Mouse (Mus musculus) hindbrain, embryonic 11.5 days (tissue): ENCODE measurements around the gene Gba. TPM values are rescaled to one million over a fixed set of nuclear protein-coding genes. Genes with fewer than 3 reads are reported as not detected.
A peak's percentile ranks its signal among the peaks of the same experiment; 100 is the strongest.

Source experiments
- ATAC-seq: fragments of 200-750 bp; cut with Nextera tagmentation; 2 replicates; pipeline ENCODE4 v1.8.0; 2017; ENCODE audit warnings: mild to moderate bottlenecking, moderate TSS enrichment, moderate library complexity; ENCODE audit not compliant: low FRiP score
- DNase-seq: peaks from one replicate; pipeline ENCODE4 v3.0.0-alpha.2; 2015; ENCODE audit warnings: low spot score
- H3K27ac ChIP-seq: fragments of 300-500 bp; sonication (generic); 2 replicates; pipeline ENCODE4 v1.5.1; 2014; ENCODE audit warnings: mild to moderate bottlenecking, low read depth, low read length
- H3K27me3 ChIP-seq: fragments of 300-500 bp; sonication (generic); 2 replicates; pipeline ENCODE4 v1.6.1; 2014; ENCODE audit warnings: mild to moderate bottlenecking, low read length, moderate library complexity, mixed read lengths; ENCODE audit not compliant: control insufficient read depth, insufficient read depth
- H3K36me3 ChIP-seq: fragments of 300-500 bp; sonication (generic); 2 replicates; pipeline ENCODE4 v1.6.1; 2014; ENCODE audit warnings: mild to moderate bottlenecking, low read length, moderate library complexity, mixed read lengths; ENCODE audit not compliant: control insufficient read depth, insufficient read depth
- H3K4me1 ChIP-seq: fragments of 300-500 bp; sonication (generic); replicated peaks from 2 replicates; pipeline ENCODE4 v1.6.1; 2014; ENCODE audit warnings: low read length, mixed read lengths; ENCODE audit not compliant: control insufficient read depth, insufficient read depth
- H3K4me2 ChIP-seq: fragments of 300-500 bp; sonication (generic); replicated peaks from 2 replicates; pipeline ENCODE4 v1.6.1; 2014; ENCODE audit warnings: mild to moderate bottlenecking, low read depth, low read length
- H3K4me3 ChIP-seq: fragments of 300-500 bp; sonication (generic); 2 replicates; pipeline ENCODE4 v1.5.1; 2014; ENCODE audit warnings: low read depth, low read length
- H3K9ac ChIP-seq: fragments of 300-500 bp; sonication (generic); 2 replicates; pipeline ENCODE4 v1.6.1; 2014; ENCODE audit warnings: low read depth, low read length
- H3K9me3 ChIP-seq: fragments of 300-500 bp; sonication (generic); 2 replicates; pipeline ENCODE4 v1.6.1; 2016; ENCODE audit warnings: low read length; ENCODE audit not compliant: control insufficient read depth
- WGBS: fragments of 180-500 bp; shearing (Covaris S2); extraction: QIAGEN DNeasy Blood & Tissue Kit; methylation state at CpG from one replicate; pipeline ENCODE4 v1.1.7; 2014; 5-methylcytosine and 5-hydroxymethylcytosine counted together
- polyA plus RNA-seq: library from polyadenylated mRNA; unstranded; fragments of >200 nt; fragmentation: Nextera tagmentation; extraction: Ambion mirVana; gene quantifications from 2 replicates; pipeline ENCODE4 v1.2.1, GENCODE M21; 2014

Gene Gba
- polyA plus RNA-seq, 1 experiment from 2014 or later, result 43.7 TPM

DNA sequence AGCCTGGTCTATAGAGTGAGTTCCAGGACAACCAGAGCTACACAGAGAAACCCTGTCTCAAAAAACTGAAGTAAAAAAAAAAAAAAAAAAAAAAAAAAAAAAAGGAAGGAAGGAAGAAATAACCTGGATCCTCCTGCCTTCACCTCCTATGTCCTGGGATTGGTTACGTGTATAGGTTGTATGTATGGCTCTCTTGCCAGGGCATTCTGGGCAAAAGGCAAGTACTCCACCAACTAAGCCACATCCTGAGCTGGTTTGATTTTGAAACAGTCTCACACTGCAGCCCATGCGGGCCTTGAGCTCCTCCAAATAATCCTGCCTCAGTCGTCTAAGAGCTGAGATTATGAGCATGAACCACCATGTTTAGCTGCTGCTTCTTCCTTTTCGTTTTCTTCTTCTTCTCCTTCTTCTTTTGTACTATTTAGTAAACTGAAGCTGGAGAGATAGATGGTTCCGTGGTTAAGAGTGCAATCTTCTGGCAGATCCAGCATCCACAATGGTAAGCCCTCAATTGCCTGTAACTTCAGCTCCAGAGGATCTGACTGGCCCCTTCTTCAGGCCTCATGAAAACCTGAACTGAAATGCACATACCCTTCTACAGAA, 39.0 kb upstream of the Gba start:
- H3K9me3 ChIP-seq, result no peaks in the 10 kb centered on the region
- no peaks in the 10 kb centered on the region for H3K36me3 ChIP-seq
- no peaks in the 10 kb centered on the region for H3K27me3 ChIP-seq
- no peak overlapping the region; the same call in 1 of the 2 replicates for H3K4me3 ChIP-seq
- WGBS, result 81% methylated on average over 5 of the region's 5 CpGs
- ATAC-seq, result no peak
- peak overlapping the region; percentile 55 for H3K4me2 ChIP-seq
- peaks cover 4% of the 10 kb centered on the region; the same call in 1 of the 2 replicates for H3K4me1 ChIP-seq
- DNase-seq, result no peak
- H3K9ac ChIP-seq, result no peak overlapping the region; the same call in 1 of the 2 replicates
- H3K27ac ChIP-seq, result no peak overlapping the region

DNA sequence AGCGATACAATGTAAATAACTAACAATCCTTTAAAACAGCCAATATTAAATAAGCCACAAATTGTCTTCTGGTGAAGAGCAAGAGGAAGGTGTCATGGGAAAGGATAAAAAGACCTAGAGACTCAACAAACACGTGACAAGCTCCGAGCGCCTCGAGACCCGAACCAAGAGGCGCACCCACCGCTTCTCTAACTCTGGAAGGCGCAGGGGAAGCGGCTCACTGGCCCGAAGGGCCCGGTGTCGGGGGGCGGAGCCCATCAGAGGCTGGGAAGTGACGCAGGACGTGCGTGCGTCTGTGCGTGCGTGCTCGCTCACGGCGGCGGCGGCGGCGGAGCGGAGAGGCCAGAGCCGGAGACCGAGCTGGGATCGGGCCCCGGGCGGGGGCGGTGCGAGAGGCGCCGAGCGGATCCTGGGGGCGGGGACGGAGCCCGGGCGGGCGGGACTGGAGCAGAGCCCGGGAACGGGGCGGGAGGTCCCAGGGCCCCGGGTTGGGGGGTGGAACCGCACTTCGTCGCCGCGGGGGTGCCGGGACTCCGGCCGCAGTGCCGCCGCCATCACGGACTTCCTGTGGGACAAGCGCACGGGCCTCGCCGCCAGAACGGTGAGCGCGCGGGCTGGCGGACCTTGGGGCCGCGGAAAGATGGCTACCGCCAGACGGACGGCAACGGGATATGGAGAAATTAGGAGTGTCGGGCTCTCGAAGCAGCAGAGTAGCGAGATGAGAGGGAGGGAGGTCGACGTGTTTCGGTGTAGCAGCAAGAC, 38.0 kb upstream of the Gba start, which contains the start of gene Clk2:
TSS of gene Clk2 (plus strand) at position 290 of the 762 bp plus-strand sequence.
- H3K4me1 ChIP-seq, result peaks cover 2% of the 10 kb centered on the region; the same call in 1 of the 2 replicates
- no peaks in the 10 kb centered on the region for H3K27me3 ChIP-seq
- peak within 1 kb of the TSS; percentile 92 for H3K27ac ChIP-seq
- H3K9me3 ChIP-seq, result no peaks in the 10 kb centered on the region
- H3K9ac ChIP-seq, result peak within 1 kb of the TSS; percentile 94
- ATAC-seq (peak; percentile 94), DNase-seq (peak; percentile 97)
- H3K36me3 ChIP-seq, result peaks cover 7% of the 10 kb centered on the region
- H3K4me2 ChIP-seq, result peak within 1 kb of the TSS; percentile 55
- under 1% methylated on average over 77 of the region's 79 CpGs for WGBS
- peak within 1 kb of the TSS; percentile 92 for H3K4me3 ChIP-seq

DNA sequence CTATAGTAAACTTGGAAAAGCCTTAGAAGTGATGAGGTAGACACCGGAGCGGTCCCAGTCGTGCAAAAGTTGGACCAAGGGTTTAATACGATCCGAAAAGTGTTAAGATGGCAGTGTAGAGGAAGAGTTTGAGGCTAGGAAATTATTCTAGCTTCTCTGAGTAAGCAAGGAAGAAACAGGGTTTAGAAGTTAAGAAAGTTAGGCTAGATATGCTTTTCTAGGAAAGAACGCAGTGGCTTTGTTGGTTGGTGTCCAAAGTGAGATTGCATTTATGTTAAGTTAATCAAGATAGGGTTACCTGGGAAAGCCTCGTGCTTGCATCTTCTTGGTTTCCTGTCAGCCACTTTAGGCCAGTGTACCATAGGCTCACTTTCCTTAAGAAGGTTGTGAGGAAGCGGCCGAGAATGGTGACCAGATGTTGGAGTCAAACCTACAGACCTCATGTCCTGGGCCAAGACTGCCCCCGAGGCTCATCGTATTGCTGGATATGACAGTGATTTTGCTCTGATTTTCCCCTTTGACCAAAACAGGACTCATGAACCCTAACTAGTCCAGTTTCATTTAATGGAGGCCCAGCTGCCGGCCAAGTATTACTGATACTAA, 37.4 kb upstream of the Gba start:
- Histone ChIP-seq H3K4me3 (peak overlapping the region; percentile 92), H3K9me3 (no peaks in the 10 kb centered on the region), H3K36me3 (peaks cover 12% of the 10 kb centered on the region), H3K27ac (peak overlapping the region; percentile 92), H3K4me1 (peaks cover 2% of the 10 kb centered on the region; the same call in 1 of the 2 replicates), H3K4me2 (peak overlapping the region; percentile 55), H3K27me3 (no peaks in the 10 kb centered on the region), H3K9ac (peak overlapping the region; percentile 94)
- no peak for ATAC-seq
- WGBS, result 30% methylated on average over 12 of the region's 12 CpGs
- DNase-seq, result no peak

DNA sequence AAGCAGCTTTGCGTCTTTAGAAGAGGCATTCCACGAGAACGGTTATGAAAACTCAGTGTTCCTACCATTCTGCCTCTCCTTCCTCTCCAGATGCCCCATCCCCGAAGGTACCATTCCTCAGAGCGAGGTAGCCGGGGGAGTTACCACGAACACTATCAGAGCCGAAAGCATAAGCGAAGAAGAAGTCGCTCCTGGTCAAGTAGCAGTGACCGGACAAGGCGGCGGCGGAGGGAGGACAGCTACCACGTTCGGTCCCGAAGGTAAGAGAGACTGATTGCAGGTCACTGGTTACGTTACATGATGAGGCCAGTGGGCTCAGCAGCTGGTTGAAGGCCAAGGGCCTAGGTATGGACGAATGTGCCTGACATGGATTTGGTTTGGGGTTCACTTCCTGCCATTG, 35.8 kb upstream of the Gba start:
- H3K27ac ChIP-seq, result no peak overlapping the region
- H3K4me2 ChIP-seq, result no peak overlapping the region
- WGBS, result 95% methylated on average over 19 of the region's 19 CpGs
- DNase-seq (no peak), ATAC-seq (no peak)
- H3K4me1 ChIP-seq, result peaks cover 2% of the 10 kb centered on the region; the same call in 1 of the 2 replicates
- no peaks in the 10 kb centered on the region for H3K9me3 ChIP-seq
- H3K4me3 ChIP-seq, result no peak overlapping the region
- H3K36me3 ChIP-seq, result peaks cover 18% of the 10 kb centered on the region
- no peak overlapping the region for H3K9ac ChIP-seq
- no peaks in the 10 kb centered on the region for H3K27me3 ChIP-seq

DNA sequence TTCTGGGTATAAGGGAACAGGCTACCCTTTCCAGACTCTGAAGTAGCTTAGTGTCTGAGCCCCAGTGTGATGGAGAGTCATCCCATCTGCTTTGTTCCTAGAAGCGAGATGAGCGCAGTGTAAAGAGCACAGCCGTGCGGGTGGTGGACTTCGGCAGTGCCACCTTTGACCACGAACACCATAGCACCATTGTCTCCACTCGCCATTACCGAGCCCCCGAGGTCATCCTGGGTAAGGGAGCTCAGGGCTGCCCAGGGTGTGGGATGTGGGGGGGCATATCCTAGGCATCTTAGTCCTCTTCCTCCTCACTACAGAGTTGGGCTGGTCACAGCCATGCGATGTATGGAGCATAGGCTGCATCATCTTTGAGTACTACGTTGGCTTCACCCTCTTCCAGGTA, 27.9 kb upstream of the Gba start:
- H3K4me2 ChIP-seq, result no peak overlapping the region
- WGBS, result 94% methylated on average over 11 of the region's 11 CpGs
- no peaks in the 10 kb centered on the region for H3K9me3 ChIP-seq
- no peak for DNase-seq
- no peak overlapping the region for H3K9ac ChIP-seq
- H3K27me3 ChIP-seq, result no peaks in the 10 kb centered on the region
- H3K36me3 ChIP-seq, result peaks cover 35% of the 10 kb centered on the region
- peaks cover 6% of the 10 kb centered on the region; the same call in 1 of the 2 replicates for H3K4me1 ChIP-seq
- no peak for ATAC-seq
- H3K4me3 ChIP-seq, result no peak overlapping the region
- no peak overlapping the region for H3K27ac ChIP-seq

DNA sequence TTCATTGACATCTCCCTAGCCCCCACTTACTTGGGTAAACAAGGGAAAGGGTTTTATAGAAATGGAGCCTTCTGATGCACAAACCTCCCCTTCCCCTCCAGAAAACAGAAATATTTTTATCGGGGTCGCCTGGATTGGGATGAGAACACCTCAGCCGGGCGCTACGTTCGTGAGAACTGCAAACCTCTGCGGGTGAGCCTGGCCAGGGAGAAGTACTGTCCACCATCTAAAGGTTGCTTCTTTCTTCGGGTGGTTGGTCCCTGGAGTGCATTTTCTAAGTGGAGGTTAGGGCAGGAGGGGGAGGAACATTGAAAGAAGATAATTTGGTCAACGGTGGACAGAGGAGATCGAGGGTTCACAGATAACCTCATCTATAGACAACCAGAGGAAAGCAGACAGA, 27.2 kb upstream of the Gba start:
- no peak overlapping the region for H3K4me2 ChIP-seq
- DNase-seq, result no peak
- H3K9ac ChIP-seq, result no peak overlapping the region
- no peak overlapping the region for H3K4me3 ChIP-seq
- ATAC-seq, result no peak
- 96% methylated on average over 10 of the region's 10 CpGs for WGBS
- peaks cover 31% of the 10 kb centered on the region for H3K36me3 ChIP-seq
- H3K27ac ChIP-seq, result no peak overlapping the region
- no peaks in the 10 kb centered on the region for H3K27me3 ChIP-seq
- peaks cover 6% of the 10 kb centered on the region; the same call in 1 of the 2 replicates for H3K4me1 ChIP-seq
- no peaks in the 10 kb centered on the region for H3K9me3 ChIP-seq

DNA sequence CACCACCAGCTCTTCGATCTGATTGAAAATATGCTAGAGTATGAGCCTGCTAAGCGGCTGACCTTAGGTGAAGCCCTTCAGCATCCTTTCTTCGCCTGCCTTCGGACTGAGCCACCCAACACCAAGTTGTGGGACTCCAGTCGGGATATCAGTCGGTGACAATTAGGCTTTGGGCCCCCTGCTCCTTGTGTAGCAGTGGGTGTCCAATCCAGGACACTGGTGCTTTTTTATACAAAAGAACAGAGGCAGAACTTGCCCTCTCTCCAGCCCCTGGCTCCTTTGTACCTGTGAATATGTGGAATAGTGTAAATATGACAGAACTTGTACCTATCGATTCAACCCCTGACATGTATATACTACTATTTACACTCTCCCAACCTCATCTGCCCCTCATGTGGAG, 26.3 kb upstream of the Gba start:
- H3K4me2 ChIP-seq, result no peak overlapping the region
- H3K9me3 ChIP-seq, result no peaks in the 10 kb centered on the region
- 89% methylated on average over 7 of the region's 7 CpGs for WGBS
- peaks cover 6% of the 10 kb centered on the region; the same call in 1 of the 2 replicates for H3K4me1 ChIP-seq
- H3K27me3 ChIP-seq, result no peaks in the 10 kb centered on the region
- no peak for DNase-seq
- ATAC-seq, result peak; percentile 13; the same call in 1 of the 2 replicates
- H3K36me3 ChIP-seq, result peaks cover 32% of the 10 kb centered on the region
- no peak overlapping the region for H3K4me3 ChIP-seq
- no peak overlapping the region for H3K9ac ChIP-seq
- no peak overlapping the region for H3K27ac ChIP-seq

DNA sequence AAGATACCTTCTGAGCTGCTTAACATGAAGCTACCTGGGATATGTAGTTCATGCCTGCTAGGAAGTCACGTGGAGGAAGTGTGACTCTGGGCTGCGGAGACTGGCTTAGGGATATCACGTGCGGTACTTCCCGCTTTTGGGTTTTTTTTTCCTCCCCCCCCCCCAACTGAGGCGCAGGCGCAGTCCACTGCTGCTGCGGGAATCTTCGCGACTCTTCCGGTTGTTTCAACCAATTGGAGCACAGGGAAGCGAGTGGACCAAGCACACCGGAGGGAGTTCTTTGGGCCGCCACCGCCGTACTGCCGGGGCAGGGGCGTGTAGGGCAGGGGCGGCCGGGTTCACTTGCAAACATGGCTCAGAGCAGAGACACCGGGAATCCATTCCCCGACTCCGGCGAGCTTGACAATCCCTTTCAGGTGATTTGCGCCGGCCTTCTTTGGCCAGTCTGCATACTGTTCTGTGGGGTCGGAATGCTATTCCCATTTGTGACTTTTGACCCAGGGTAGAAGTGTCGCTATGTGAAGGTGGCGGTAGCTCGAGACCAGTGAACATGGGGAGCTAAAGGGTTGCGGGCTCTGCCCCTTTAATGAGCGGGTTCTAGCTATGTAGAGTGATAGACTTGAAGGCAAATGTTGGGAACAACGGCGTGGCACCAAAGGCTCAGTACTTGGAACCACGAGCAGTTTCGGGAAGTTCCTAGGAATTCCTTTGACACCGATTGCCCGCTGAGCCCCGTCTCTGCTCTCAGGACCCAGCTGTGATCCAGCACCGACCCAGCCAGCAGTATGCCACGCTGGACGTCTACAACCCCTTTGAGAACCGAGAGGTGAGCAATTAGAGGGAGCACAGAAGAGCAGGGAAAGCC, 25.3 kb upstream of the Gba start, which contains the start of gene Scamp3:
TSS of gene Scamp3 (plus strand) at position 232 of the 865 bp plus-strand sequence.
- Histone ChIP-seq H3K4me3 (peak within 1 kb of the TSS; percentile 82), H3K9me3 (no peaks in the 10 kb centered on the region), H3K27ac (peak within 1 kb of the TSS; percentile 62), H3K27me3 (no peaks in the 10 kb centered on the region), H3K4me1 (peaks cover 8% of the 10 kb centered on the region; the same call in 1 of the 2 replicates), H3K4me2 (peak within 1 kb of the TSS; percentile 86), H3K36me3 (peaks cover 34% of the 10 kb centered on the region), H3K9ac (peak within 1 kb of the TSS; percentile 84)
- peak; percentile 95 for DNase-seq
- peak; percentile 94 for ATAC-seq
- WGBS, result under 1% methylated on average over 43 of the region's 43 CpGs
